Mouse (Mus musculus) kidney, postnatal 14 days (tissue): ENCODE results near the gene Hmgcll1.

Source experiments
- DNase-seq: peaks from one replicate; pipeline ENCODE4 v3.0.0; 2022; ENCODE audit warnings: mixed read lengths

Gene Hmgcll1

DNA sequence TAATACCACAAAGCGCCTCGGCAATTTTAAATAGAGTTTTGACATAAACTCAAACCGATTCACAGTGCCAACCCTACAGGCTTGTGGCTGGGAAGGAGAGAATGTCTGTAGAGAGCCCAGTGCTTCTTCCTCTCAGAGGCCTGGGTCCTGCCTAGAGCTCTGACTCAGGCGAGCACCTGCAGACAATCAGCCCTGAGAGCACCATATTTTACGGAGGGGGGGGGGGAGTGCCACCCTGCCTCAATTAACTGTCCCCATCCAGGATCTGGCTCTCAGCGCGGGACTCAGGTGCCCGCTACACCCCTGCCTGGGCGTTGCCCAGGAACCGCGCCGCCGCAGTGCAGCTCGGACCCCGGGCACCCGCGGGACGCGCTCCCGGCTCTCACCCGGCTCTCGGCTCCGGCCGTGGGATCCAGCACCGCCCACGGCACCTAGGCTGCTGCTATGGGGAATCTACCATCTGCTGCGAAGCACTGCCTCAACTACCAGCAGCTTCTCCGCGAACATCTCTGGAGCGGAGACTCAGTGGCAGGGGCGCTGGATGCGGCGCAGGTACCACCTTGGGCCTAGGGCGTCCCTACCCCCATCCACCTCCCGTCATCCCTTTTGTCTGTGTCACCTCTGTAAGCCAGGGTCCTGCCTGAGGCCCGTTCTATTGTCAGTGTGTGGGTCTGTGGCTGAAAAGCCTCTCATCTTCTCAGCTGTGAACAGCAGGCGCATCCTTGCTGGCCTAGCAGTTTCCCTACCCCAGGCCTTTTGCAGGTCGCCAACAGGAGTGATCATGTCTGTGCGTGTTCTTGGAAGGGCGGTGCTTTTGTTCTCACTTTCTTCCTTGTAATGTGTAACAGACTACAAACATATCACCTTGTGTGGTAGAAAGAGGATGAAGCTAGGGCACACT lies at the start of gene Hmgcll1:
Gene Hmgcll1 (plus strand): TSS at position 225 of the 901 bp plus-strand sequence.
- no peak for DNase-seq

- no peak for DNase-seq
These were observed 34.6 kb upstream of the Hmgcll1 start for GRCm38 (mm10) chr9:75980097-75980496.

GRCm38 (mm10) chr9:75981139-75981538 lies 33.5 kb upstream of the Hmgcll1 start:
- no peak for DNase-seq

GRCm38 (mm10) chr9:75989491-75989890 lies 25.2 kb upstream of the Hmgcll1 start:
- DNase-seq: no peak

- no peak for DNase-seq
These were observed 15.8 kb upstream of the Hmgcll1 start for GRCm38 (mm10) chr9:75998791-75999350.

DNA sequence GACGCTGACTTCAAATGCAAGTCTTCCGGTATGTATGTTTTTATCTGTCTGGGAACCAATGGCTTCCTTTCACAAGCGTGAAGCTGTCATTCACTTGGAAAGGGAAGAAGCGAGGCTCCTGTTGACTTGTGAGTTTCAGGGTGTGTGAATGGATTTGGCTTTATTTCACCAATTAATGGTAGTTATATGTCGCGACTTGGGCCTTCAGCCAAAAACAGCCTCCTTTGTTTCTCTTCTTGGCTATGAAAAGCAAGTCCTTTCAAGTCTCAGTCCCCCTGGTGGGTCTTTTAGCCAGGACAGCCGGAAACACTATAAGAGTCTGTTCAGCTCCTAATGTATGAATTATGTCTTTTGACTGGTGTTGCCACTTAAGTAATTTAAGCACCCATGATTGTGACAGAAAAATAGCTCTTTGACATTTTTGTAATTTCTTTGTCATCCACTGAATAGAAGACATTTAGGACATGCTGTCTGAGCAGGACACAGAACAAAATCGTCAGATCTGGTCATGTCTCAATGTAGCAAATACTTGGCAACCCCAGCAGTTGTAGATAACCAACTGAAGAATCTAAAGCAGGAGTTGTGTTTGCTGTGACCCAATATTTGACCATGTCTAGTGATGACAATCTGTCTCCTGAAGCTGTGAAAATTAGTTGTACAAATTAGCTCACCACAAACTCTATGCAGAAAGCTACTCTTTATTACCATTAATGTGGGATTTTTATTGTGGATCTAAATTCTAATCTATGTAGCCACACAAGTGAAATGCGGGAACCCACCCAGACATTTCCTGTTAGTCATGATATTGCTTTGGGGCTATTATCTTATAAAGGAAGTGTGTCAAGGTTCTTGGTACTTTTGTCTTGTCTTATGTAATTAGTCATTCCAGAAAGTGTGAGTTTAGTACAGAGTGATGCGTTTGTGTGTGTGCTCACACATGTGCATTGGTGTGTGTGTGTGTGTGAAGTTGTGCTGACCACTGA lies 13.5 kb upstream of the Hmgcll1 start:
- DNase-seq: peak; percentile 15

DNA sequence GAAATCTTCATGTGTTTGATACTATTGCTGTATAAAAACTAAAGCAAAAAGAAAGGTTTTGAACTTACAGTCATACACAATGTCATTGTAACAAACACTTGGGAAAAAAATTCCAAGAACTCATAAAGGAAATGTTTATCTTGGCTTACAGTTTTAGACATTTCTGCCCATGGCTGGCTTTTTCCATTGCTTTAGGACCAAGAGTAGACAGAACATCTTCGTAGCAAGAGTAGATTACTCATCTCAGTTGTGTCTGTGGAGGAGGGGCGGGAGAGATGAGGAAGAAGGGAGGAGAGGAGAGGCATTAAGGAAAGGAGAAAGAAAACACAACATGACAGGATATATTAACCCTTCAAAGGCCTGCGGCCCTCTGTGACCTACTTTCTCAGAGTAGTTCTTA lies 11.6 kb upstream of the Hmgcll1 start:
- DNase-seq: no peak

DNA sequence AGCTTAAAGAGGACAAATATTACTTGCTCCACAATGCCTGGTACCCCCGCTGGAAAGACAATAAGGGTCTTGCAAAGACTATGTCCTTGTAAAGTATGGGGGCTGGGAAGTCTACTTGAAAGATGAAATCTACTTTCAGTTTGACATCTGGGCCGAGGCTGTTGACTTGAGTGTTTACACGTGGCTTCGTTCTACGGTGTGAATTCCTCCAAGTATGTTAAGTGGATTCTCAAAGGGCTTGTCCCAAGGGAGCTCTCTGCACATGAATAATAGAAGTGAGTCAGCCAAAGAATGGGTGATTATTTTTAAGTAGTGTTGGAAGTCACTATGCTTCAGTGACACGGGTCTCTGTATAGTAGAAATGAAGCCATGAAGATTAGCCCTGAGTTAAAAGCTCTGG lies 11.0 kb upstream of the Hmgcll1 start:
- no peak for DNase-seq

DNA sequence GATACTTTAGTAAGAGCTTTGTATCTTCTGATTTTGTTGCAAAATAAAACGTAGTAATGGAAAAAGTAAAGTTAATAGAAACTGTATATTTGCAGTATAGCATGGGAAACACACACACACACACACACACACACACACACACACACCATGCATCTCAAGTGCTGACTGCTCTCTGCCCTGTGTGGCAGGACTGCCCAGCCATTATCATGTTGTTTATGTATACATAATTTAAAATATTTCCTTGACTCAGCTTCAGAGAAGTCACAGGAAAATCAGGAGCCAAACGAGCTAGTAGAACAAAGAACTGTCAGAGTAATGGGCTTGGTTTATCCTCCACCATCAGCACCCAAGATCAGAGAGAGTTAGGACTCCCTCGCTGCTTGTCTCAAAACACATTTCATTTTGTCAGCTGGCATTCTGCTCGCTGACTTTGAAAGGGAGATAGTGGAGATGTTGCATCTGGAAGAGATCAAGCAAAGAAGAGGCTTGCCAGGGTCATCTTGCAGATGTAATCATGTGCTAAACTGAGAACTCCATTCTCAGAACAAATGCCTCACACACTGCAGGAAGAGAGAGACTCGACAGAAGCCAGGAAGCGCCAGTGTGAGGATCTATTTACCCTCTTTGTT lies 7.2 kb upstream of the Hmgcll1 start:
- peak; percentile 19 for DNase-seq

DNA sequence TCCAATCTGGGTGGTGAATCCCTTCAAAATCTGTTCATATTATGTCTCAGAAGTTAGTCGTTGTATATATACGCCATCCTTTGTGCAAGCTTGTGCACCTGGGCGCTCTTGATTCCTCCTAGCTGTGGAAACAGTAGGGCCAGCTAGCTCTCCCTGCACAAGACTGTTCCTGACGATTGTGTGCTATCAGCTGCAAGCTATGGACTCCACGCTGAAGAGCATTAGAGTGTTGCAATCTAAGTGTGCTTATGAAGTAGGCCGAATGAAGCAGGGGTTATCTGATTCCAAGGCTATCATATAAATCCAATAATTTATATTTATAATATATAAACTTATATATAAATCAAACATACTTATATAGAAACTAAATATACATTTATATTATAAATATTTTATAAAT lies 866 bp upstream of the Hmgcll1 start:
- DNase-seq: no peak

DNA sequence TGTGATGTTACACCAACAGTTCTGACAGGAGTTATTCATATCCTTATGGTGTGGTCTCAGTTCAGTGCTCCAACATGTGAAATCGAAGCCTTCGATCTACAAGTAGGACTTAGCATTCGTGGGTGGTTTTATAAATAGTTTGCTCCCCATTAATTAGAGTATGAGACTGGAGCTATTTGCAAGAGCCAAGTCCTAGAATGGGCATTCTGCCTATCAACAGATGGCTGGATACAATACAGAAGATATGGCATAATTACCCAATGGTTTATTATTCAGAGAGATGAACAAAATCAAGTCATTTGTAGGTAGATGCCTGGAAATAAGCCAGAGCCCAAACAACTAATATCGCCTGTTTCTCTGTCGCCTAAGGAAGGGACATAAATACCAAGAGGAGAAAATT lies 1.3 kb downstream of the Hmgcll1 start:
- no peak for DNase-seq

- DNase-seq: no peak
These were observed 1.9 kb downstream of the Hmgcll1 start for GRCm38 (mm10) chr9:76016506-76016905.

DNA sequence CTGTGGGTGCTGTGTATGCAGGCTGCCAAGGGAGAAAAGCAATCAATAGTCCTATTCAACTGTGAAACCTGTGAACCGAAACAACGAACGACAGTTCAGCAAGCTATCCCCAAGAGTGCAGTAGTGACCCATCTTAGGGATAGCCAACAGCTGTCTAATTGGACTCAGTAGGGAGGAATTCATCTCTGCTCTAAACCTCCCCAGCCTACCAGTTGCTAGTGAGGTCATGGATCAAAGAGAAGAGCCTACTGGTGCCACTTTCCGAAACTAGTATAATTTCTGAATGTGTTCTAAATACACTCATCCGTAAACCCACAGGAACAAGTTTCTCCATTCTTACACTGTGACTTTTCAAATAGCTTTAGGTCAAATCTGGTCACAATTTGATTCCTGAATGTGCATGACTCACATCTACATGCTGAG lies 8.9 kb downstream of the Hmgcll1 start:
- DNase-seq: no peak

DNA sequence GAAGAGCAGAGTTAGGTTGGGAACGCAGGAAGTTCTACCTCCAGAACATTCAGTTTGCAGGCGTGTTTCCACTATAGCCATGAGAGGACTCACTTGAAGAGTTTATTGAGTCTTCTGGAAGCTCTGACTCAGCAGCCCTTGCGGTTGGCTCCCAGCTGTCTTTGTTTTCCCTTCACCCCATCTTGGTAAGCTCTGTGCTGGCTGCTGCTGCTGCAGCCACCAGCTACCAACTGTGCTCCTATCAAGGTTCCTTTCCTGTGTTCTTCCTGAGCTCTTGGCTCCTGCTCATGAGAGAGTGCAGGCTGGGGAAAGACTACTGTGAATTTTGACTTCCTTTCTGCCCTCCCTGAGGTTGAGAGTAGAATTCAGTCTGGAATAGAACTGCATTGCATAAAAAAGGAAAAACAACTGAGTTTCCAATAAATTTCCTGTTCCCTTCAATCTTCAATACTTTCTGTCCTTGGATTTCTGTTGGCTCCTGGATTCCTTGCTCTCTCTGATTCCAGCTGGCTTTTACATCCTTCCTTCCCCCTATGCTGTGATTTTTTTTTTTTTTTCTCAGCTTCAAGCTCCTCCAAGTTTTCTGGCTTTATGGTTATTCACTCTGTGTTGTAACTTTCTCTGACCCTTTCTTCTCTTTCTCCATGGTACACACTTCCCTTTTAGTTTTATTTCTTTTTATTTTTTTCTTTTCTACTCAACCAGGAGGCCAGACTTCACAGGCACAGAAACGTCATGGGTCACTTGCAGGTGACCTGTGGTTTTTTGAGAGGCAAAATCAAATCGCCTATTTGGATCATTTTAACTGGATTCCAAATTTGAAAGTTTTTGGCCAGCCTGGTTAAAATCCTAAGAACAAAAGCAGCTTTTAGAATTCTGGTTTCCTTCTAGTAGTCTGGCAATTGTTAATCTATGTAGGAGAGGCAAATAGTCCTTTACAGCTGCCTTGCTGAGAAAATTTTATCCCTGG lies 9.9 kb downstream of the Hmgcll1 start:
- no peak for DNase-seq

- DNase-seq: no peak
These were observed 15.0 kb downstream of the Hmgcll1 start for GRCm38 (mm10) chr9:76029471-76030199.

- DNase-seq: no peak
These were observed 20.4 kb downstream of the Hmgcll1 start for GRCm38 (mm10) chr9:76035058-76035457.

DNA sequence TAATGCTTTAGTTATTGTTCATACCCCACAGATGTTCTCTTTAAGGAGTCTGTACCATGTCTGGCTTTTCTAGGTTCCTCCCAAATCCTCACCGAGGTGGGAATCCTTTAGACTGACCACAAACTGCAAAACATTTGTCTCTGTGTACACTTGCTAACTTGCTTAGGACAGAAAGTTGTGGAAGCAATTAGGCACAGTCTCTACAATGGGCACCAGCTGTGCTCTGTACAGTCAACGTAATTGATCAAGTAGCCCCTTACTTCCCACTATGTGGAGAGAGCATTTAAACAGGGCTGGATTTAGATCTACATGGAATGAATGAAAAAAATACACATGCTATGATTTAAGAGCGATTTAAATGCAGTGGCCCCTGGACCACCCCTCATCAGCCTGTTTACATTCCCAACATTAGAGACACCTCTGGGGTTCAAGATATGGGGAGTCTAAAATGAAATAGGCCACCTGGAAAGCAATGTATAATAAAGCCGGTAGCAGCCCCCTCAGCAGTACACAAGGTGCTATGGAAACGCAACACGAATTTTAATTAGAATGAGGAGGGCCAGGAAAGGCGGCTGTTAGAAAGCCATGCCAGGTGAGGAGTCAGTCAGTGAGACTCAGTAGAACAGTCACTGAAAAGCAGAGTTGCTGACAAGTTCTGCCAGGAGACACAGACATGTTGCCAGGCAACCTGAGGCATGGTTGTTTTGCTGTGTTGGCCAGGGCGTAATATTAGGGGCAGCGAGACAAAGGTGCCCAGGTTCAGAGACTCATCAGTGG lies 23.9 kb downstream of the Hmgcll1 start:
- no peak for DNase-seq

DNA sequence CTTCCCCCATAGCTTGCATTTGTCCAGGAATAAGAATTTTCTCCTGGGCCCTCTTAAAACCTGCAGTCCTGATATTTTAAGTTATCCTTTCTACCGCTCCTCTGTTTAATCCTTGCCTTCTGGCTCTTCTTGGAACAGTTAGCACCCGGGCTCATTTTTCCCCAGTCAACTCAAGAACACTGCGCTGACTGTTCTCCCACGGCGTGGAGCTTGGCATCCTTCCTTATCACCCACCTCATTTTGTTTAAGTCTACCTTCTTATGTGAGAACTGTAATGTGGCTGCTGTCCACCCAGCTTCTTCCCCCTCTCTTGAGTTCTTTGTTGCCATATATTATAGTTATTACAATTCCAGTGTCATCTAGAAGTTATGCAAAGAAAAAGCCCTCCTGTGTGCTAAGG lies 25.1 kb downstream of the Hmgcll1 start:
- no peak for DNase-seq

DNA sequence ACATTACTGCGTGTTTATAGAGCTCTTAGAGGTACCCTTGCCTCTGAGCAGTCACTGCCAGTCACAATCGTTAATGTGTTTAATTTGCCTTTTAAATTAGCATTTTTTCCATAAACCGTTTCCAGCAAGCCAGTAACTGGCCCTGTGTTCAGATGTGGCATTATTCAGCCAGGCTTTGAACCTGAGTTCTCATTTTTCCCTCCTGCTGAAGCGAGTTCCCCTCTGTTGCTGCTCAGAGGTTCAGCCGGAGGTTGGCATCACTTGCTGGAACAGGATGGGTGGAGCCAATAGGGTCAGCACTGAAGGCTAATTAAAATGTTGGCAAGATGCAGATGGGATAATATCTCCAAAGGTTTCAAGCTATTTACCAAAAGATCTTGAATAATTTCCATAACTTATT lies 28.7 kb downstream of the Hmgcll1 start:
- DNase-seq: peak; percentile 16

GRCm38 (mm10) chr9:76060935-76061334 lies 46.3 kb downstream of the Hmgcll1 start:
- DNase-seq: no peak
